Mouse (Mus musculus) CD4-positive, CD25-positive, alpha-beta regulatory T cell, adult 2 months (primary cell): ENCODE results near the gene Plb1.

Experiments used
- DNase-seq: peaks from one replicate; pipeline ENCODE4 v3.0.0-alpha.2; 2012; ENCODE audit warnings: low read depth, low spot score

Plb1 gene

GRCm38 (mm10) chr5:32232474-32232873 is at the start of gene Plb1:
Plb1 (plus strand) TSS chr5:32232708.
- no peak for DNase-seq

DNA sequence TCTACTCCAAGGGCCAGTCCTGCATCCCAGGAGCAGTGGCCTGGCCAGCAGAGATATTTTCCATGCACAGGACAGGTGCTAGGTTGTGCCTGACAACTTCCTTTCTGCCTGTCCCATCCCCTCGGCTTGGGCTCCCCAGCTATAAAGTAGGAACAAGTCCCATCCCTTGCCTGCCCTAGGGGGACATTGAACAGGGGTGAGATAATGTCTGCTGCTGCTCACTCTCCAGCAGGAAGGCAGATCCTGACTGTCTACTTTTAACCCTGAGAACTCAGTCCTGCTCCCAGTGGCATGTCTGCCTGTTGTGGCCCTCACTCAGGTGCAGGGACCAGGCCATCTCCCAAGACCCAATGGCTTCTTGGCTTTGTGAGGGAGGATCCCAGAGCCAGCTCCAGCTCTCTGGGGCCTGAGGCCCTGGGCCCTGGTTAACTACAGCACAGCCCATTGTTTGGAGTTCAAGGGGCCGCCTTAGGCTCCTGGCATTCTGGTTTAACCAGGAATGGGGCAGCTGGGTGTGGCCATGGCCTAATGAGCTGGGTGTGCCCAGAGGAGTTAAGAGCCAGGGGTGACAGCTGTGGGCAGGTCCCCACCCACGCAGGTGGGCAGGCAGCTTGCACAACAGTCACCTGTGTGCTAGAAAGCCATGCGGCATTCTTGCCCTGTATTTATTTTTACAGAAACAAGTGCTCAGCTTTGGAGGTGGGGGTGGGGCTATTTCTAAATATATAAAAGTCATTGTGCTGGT is 49.5 kb upstream of the Plb1 start:
- DNase-seq: no peak

- DNase-seq: no peak
Measured at GRCm38 (mm10) chr5:32187717-32188116, 44.8 kb upstream of the Plb1 start.

- no peak for DNase-seq
Measured at GRCm38 (mm10) chr5:32191259-32191658, 41.2 kb upstream of the Plb1 start.

GRCm38 (mm10) chr5:32192016-32192845 is 40.3 kb upstream of the Plb1 start:
- DNase-seq: peak; percentile 43

DNA sequence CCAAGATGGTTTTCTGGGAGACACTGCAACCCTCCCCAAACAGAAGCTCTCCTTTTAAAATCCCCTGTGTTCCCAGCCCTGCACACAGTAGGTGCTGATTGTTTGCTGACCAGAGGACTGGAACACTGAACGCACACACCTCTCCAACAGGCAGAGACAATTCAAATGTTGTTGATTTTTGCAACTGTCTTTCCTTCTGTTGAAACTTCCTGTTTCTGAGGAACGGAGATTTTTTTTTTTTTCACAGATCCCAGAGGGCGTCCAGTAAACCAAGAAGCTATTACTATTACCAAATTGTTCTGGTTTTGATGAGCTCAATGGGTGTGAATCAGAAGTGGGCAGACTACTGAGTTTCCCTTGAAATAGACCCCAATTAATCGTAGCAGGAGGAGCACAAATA is 38.3 kb upstream of the Plb1 start:
- DNase-seq: no peak

DNA sequence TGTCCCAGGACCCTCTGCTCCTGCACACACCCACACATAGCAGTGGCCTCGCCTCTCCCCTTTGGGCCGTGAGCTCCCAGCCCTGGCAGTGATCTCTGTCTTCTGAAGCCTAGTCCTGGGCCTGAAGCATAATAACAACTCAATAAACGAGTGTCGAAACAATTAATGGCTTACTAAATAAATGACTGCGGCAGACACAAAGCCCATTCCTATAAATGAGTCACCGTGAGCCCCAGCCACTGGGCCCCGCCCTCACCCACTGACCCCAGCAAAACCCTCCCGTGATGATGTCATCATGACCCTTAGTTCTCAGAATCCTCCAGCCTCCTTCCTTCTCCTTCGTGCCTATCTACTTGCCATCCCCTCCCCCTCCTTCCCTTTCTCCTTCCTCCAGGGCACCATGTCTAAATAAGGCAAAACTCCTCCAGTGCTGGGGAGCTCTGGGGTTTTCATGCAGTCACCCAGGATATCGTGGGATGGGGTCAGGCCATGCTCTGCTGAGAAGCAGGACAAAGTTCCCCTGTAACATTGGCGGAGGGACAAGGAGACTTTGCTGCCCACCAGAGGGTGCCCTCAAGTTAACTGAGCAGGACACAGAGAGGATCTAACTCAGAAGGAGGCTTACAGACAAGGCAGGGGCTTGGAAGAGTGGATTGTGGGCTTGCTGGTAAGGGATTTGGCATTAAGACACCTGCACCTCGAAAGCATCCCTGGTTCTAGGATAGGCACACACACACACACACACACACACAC is 36.5 kb upstream of the Plb1 start:
- DNase-seq: no peak

DNA sequence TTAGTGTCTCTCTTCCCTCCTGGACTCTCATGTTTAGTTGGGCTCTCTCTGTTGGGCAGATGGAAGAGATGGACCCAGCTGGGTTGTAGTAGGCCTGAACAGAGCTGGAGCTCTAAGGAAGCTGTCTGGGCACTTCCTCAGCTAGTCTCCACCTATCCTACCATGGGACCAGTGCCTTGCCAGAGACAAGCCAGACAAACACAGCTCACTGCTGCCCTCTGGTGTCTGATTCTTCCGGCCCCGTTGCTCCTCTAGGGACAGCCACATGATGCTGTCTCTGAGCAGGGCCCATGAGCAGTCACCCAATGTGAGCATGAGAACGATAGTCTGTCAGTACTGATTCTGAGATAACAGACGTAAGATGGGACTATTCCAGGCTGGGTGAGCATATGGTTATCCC is 34.8 kb upstream of the Plb1 start:
- DNase-seq: peak; percentile 90

DNA sequence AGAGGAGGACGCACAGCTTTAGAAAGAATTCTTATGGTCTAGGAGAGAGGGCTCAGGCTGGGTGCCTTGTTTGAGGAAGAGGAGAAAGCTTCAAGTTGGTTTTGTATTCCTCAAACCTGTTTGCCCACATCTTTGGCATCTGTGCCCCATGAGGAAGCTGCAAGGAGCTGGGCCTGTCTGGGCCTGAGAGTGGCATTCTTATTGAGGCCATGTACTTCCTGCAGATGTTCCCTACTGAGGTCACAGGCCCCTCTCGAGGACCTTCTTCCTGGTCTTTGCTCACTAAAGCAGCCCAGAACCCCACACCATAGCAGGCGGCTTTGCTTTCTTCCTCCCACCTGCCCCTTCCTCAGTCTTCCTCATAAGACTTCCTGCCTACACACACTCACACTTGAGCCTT is 33.4 kb upstream of the Plb1 start:
- no peak for DNase-seq

DNA sequence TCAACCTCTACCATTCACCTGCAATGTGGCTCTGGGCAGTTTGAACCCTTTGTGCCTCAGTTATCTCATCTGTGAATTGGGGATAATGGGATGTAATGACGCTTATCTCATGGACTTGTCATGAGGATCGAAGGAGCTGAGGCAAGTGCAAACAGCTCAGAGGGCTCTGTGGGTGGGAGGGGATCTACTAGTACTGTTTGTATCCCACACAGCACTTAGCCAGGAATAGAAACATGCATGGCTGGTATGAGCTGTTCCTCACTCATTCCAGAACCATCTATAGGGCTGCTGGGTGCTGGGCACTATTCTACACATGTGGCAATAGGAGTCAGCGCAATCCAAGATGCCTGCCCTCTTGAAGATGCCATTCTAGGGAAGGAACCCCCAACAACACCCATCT is 32.9 kb upstream of the Plb1 start:
- no peak for DNase-seq

DNA sequence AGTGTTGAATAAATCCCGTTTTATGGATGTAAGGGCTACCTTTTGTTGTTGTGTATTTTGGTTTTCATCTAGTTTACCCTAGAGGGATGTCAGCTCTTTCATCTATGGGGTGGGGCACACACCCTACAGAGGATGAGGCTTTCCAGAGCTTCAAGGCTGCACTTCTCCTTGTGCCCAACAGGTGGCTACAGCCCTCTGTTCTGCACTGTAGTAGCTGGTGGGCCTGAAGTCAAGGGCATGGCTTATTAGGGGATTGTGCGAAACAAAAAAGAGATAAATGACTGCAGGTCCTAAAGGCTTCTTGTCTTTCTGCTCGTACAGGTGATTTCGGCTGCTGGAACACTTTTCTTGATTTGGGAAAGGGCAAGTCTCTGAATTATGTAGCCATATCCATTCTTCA is 27.9 kb upstream of the Plb1 start:
- peak; percentile 37 for DNase-seq

GRCm38 (mm10) chr5:32206726-32207125 is 25.8 kb upstream of the Plb1 start:
- no peak for DNase-seq

DNA sequence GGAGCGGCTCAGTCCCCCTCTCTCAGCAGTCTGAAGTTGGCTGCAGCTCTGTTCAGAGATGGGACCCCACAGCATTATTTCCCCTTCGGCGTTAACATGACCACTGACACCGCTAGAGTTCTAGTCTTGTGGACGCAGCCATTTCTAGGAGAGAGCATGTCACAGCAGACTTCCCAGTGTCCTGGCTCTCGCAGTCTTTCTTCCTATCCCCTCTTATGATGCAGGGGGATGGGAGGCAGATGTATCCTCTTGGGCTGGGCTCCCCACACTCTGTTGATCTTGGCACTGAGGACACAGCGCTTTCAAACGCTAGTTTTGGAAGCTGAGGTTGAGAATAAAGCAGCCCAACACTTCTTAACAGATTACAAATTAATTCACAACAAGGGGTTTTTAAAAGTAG is 24.0 kb upstream of the Plb1 start:
- no peak for DNase-seq

DNA sequence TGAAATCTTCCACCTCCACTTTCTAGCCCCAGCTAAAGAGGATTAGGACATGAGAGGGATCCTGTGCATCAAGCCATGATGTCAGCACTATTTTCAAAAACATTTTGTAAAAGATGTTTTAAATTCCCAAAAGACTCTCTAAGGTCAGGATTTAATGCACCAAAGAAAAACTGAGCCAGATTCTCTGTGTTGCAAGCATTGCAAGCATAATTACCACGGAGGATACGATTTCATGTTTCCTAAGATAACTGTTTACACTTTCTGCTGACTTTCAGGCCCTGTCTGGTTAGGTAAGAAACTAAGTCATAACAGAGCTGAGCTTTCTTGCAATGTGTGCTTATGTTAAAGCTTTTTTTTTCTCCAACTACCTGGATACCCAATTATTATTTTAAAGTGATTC is 21.5 kb upstream of the Plb1 start:
- DNase-seq: no peak

- no peak for DNase-seq
Measured at GRCm38 (mm10) chr5:32213746-32214145, 18.8 kb upstream of the Plb1 start.

DNA sequence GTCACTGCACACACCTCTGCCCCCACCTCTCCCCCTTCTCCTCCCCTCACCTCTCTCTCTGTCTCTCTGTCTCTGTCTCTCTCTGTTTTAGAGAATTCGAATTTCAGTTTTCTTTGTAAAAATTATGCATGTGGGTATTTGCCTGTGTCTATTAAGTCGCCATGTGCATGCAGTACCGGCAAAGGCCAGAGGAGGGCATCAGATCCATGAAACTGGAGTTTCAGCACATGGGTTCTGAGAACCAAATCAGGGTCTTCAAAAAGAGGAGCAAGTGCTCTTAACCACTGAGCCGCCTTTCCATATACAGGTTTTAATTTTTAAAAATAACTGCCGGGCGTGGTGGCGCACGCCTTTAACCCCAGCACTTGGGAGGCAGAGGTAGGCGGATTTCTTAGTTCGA is 17.0 kb upstream of the Plb1 start:
- DNase-seq: peak; percentile 66

GRCm38 (mm10) chr5:32216465-32216864 is 16.0 kb upstream of the Plb1 start:
- no peak for DNase-seq

DNA sequence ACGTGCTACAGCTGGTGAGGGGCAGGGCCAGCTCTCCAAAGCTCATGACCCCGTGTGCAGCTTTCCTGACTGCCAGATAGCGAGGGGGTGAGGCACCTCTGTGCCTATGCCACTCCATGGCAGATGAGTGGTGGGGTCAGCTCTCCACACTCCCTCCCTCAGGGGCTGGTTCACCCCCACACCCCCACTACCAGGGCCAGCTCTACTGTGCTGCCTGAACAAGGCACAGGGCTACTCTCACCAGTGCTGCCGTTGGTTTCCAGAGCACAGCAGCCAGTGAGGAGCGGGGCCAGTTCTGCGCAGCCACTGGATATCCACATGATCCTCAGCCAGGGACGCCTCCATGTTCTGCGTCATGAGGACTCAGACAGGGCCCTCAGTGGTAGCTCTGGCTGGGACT is 15.0 kb upstream of the Plb1 start:
- DNase-seq: no peak

- DNase-seq: peak; percentile 32
Measured at GRCm38 (mm10) chr5:32230372-32230771, 2.1 kb upstream of the Plb1 start.

GRCm38 (mm10) chr5:32239337-32239736 is 6.8 kb downstream of the Plb1 start:
- DNase-seq: no peak

- DNase-seq: no peak
Measured at GRCm38 (mm10) chr5:32240741-32241140, 8.2 kb downstream of the Plb1 start.

GRCm38 (mm10) chr5:32243286-32243885 is 10.9 kb downstream of the Plb1 start:
- no peak for DNase-seq
